Mouse (Mus musculus): ENCODE data around the gene Gm20388.

- TF ChIP-seq POLR2A (IDR thresholded peaks at IDR 0.05; ENCODE audit: insufficient read depth, low read length) (no peak), CTCF (IDR thresholded peaks at IDR 0.05; ENCODE audit: low read depth, low read length) (no peak), EP300 (IDR thresholded peaks at IDR 0.05; ENCODE audit: insufficient read depth, low read depth, low read length) (no peak)
Observed at GRCm38 (mm10) chr8:123701952-123702587, 3791.4 kb downstream of the Gm20388 start.

All from ES-Bruce4 (cell line).